Mouse (Mus musculus): ENCODE measurements around the gene Zfp488.

GRCm38 (mm10) chr14:33958186-33958585 lies 20.4 kb downstream of the Zfp488 start:
- TF ChIP-seq ZNF384 (IDR thresholded peaks at IDR 0.05; ENCODE audit: low read depth, low read length), result no peak
- no peak for TF ChIP-seq HCFC1 (IDR thresholded peaks at IDR 0.05; ENCODE audit: borderline replicate concordance, insufficient read depth, low read length)
- no peak for TF ChIP-seq MAFK (IDR thresholded peaks at IDR 0.05; ENCODE audit: insufficient read depth, low read depth, low read length)
- TF ChIP-seq CHD2 (IDR thresholded peaks at IDR 0.05; ENCODE audit: low read depth, low read length), result no peak
